Mouse (Mus musculus) liver, embryonic 11.5 days (tissue): Measurements from ENCODE around the gene Fam208a. TPM values are rescaled to one million over a fixed set of nuclear protein-coding genes. Genes with fewer than 3 reads are reported as not detected.
A peak's percentile ranks its signal among the peaks of the same experiment; 100 is the strongest.

Experiments used
- ATAC-seq: fragments of 200-750 bp; cut with Nextera tagmentation; replicated peaks from 2 replicates; pipeline ENCODE4 v1.8.0; 2017; ENCODE audit warnings: moderate number of reproducible peaks, mild to moderate bottlenecking, moderate TSS enrichment, moderate library complexity; ENCODE audit not compliant: low FRiP score
- DNase-seq: peaks from one replicate; pipeline ENCODE4 v3.0.0-alpha.2; 2017; ENCODE audit warnings: low spot score
- H3K27ac ChIP-seq: fragments of 300-500 bp; sonication (generic); 2 replicates; pipeline ENCODE4 v1.5.1; 2014; ENCODE audit warnings: mild to moderate bottlenecking, low read depth, low read length, control low read depth
- H3K27me3 ChIP-seq: fragments of 300-500 bp; sonication (generic); replicated peaks from 2 replicates; pipeline ENCODE4 v1.6.1; 2014; ENCODE audit warnings: low read length, mixed read lengths; ENCODE audit not compliant: control insufficient read depth, insufficient read depth
- H3K36me3 ChIP-seq: fragments of 300-500 bp; sonication (generic); 2 replicates; pipeline ENCODE4 v1.6.1; 2014; ENCODE audit warnings: mild to moderate bottlenecking, low read length, moderate library complexity, mixed read lengths; ENCODE audit not compliant: control insufficient read depth, insufficient read depth
- H3K4me1 ChIP-seq: fragments of 300-500 bp; sonication (generic); replicated peaks from 2 replicates; pipeline ENCODE4 v1.6.1; 2014; ENCODE audit warnings: low read length, mixed read lengths; ENCODE audit not compliant: control insufficient read depth, insufficient read depth
- H3K4me2 ChIP-seq: fragments of 300-500 bp; sonication (generic); 2 replicates; pipeline ENCODE4 v1.6.1; 2014; ENCODE audit warnings: mild to moderate bottlenecking, control low read depth, moderate library complexity
- H3K4me3 ChIP-seq: fragments of 300-500 bp; sonication (generic); 2 replicates; pipeline ENCODE4 v1.5.1; 2014; ENCODE audit warnings: low read depth, low read length, control low read depth
- H3K9ac ChIP-seq: fragments of 300-500 bp; sonication (generic); 2 replicates; pipeline ENCODE4 v1.6.1; 2014; ENCODE audit warnings: low read depth, low read length, control low read depth
- H3K9me3 ChIP-seq: fragments of 300-500 bp; sonication (generic); 2 replicates; pipeline ENCODE4 v1.6.1; 2016; ENCODE audit warnings: low read length, inconsistent platforms, mixed read lengths; ENCODE audit not compliant: control insufficient read depth
- WGBS: fragments of 180-500 bp; shearing (Covaris S2); extraction: QIAGEN DNeasy Blood & Tissue Kit; methylation state at CpG from one replicate; pipeline ENCODE4 v1.1.7; 2014; 5-methylcytosine and 5-hydroxymethylcytosine counted together
- polyA plus RNA-seq: library from polyadenylated mRNA; unstranded; fragments of >200 nt; fragmentation: Nextera tagmentation; extraction: Ambion mirVana; gene quantifications from 2 replicates; pipeline ENCODE4 v1.2.1, GENCODE M21; 2014

Gene Fam208a
- polyA plus RNA-seq, 1 experiment from 2014 or later: 11.4 TPM

DNA sequence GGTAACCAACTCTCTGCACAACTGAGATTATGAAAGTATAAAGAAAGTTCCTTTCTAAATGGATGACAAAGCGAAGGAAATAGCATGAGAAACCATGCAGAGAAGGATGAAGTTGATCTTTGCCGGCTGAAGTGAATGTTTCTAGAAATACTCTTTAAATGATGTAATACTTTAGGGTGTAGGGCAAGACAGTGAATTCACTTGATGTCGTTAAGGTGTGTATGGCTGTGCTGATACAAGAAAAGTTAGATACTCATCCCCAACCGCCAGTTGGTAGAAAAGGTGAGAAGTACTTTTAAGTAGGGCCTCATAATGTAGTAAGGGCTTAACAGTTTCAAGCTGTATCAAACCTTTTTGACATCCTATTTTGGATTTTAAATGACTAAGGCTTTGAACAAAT lies 1.6 kb downstream of the Fam208a start:
- no peak overlapping the region for H3K9ac ChIP-seq
- H3K36me3 ChIP-seq: peaks cover 8% of the 10 kb centered on the region
- ATAC-seq (no peak), DNase-seq (no peak)
- H3K27me3 ChIP-seq: no peaks in the 10 kb centered on the region
- peaks cover 10% of the 10 kb centered on the region for H3K9me3 ChIP-seq
- peak overlapping the region; percentile 20 for H3K4me3 ChIP-seq
- H3K4me2 ChIP-seq: peak overlapping the region; percentile 89
- H3K27ac ChIP-seq: no peak overlapping the region
- 82% methylated on average over 4 of the region's 4 CpGs for WGBS
- peaks cover 4% of the 10 kb centered on the region for H3K4me1 ChIP-seq

DNA sequence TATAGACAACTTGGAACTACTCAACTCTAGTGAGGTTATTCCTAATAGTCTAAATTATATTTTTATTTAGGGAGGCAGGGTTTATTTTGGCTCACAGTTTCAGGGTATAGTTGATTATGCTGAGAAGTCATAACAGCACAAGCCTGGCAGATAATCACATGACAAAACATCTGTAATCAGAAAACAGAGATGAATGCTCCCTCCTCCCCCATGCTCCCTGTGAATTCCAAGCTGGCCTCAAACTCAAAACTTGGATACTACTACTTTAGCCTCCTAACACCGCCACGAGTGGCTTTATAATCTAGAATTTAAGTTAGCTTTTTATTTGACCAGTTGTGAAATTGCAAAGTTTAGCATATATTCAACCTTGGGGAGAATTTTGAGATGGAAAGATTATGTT lies 3.4 kb downstream of the Fam208a start:
- H3K36me3 ChIP-seq: peaks cover 8% of the 10 kb centered on the region
- peaks cover 10% of the 10 kb centered on the region for H3K9me3 ChIP-seq
- no peak overlapping the region for H3K27ac ChIP-seq
- no peaks in the 10 kb centered on the region for H3K27me3 ChIP-seq
- ATAC-seq (no peak), DNase-seq (no peak)
- no peak overlapping the region for H3K9ac ChIP-seq
- H3K4me1 ChIP-seq: peaks cover 4% of the 10 kb centered on the region
- H3K4me3 ChIP-seq: no peak overlapping the region
- H3K4me2 ChIP-seq: no peak overlapping the region
- 97% methylated on average over 2 of the region's 2 CpGs for WGBS

DNA sequence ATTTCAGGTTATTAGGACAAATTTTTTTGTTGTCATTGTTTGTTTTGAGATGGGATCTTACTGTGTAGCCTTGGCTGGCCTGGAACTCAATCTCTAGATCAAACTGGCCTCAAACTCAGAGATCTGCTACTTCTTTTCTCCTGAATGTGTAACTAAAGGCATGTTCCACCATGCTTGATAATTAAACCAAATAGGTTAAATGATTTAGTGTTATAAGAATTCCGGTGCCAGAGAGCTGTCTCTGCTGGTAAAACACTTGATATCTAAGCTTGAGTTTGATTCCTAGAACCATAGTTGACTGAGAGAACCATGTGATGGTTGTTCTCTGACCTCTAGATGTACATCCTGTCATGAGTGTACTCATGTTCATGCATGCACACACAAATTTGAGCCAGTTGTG lies 7.5 kb downstream of the Fam208a start:
- ATAC-seq: no peak
- H3K9me3 ChIP-seq: no peaks in the 10 kb centered on the region

DNA sequence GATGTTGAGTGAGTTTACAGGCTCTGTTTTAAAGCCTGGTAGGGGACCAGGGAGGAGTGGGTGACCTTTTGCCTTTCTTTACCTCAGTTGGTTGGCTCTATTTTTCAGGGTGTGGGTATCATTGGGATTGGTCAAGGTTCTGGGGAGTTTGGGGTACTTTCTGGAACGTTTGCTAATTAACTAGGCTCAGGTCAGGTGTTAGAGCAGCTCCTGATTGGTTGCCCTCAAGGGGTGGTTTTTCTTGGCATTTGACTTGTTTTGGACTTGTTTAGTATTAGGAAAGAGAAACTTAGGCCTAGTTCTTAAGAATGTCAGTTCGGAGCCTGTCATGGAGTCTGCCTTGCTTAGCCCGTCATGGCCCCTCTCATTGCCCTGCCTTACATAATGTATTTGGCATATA lies 8.2 kb downstream of the Fam208a start:
- Histone ChIP-seq H3K36me3 (peaks cover 5% of the 10 kb centered on the region; the same call in 1 of the 2 replicates), H3K27me3 (no peaks in the 10 kb centered on the region), H3K27ac (no peak overlapping the region), H3K4me2 (no peak overlapping the region), H3K4me3 (no peak overlapping the region), H3K4me1 (no peaks in the 10 kb centered on the region), H3K9ac (no peak overlapping the region), H3K9me3 (no peaks in the 10 kb centered on the region)
- DNase-seq (no peak), ATAC-seq (no peak)
- 91% methylated on average over 3 of the region's 3 CpGs for WGBS

More for the DNA sequence above, 7.5 kb downstream of the Fam208a start:
- Histone ChIP-seq H3K27ac (no peak overlapping the region), H3K27me3 (no peaks in the 10 kb centered on the region), H3K9ac (no peak overlapping the region), H3K36me3 (peaks cover 6% of the 10 kb centered on the region; the same call in 1 of the 2 replicates), H3K4me2 (no peak overlapping the region), H3K4me3 (no peak overlapping the region), H3K4me1 (no peaks in the 10 kb centered on the region)
- DNase-seq: no peak
- WGBS: 100% methylated on average over 1 of the region's 1 CpGs

DNA sequence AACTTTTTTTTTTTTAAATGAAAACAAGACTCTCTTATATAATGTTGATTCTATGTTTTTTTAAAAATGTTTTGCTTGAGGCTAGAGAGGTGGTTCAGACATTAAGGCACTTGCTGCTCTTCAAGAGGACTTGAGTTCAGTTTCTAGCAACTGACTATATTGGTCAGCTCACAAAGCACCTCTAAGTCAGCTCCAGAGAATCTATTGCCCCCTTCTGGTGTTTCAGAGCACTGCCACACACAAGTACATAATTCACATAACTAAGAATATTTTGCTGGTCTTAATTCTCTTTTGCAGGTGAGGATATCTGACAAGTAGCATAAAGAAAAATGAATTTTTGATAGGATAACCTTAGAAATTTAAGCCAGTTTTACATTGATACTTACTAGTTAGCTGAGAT lies 12.3 kb downstream of the Fam208a start:
- Histone ChIP-seq H3K9ac (no peak overlapping the region), H3K4me2 (no peak overlapping the region), H3K4me3 (no peak overlapping the region), H3K27ac (no peak overlapping the region), H3K9me3 (no peaks in the 10 kb centered on the region), H3K36me3 (peaks cover 18% of the 10 kb centered on the region), H3K27me3 (no peaks in the 10 kb centered on the region), H3K4me1 (no peaks in the 10 kb centered on the region)
- DNase-seq: no peak
- ATAC-seq: no peak

DNA sequence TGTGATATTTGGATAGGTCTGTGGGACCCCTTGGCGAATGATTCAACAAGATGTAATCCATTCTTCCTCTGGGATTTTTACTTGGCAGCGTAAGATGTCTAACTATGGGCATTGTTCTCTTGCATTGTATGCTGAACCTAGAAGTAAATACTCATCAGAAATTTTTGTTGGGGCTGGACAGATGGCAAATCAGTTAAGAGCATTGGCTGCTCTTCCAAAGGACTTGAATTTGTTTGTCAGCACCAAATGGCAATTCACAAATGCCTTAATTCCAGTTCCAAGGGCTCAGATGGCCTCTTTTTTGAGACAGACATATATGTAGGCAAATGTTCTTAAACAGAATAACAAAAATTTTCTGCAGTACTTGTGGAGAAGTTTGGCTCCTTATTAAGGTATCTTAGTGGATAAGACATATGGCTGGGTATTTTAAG lies 16.2 kb downstream of the Fam208a start:
- no peaks in the 10 kb centered on the region for H3K27me3 ChIP-seq
- no peak overlapping the region for H3K4me2 ChIP-seq
- no peaks in the 10 kb centered on the region for H3K4me1 ChIP-seq
- H3K9me3 ChIP-seq: no peaks in the 10 kb centered on the region
- 95% methylated on average over 2 of the region's 2 CpGs for WGBS
- ATAC-seq: no peak
- no peak overlapping the region for H3K9ac ChIP-seq
- peaks cover 23% of the 10 kb centered on the region for H3K36me3 ChIP-seq
- no peak for DNase-seq
- no peak overlapping the region for H3K4me3 ChIP-seq
- H3K27ac ChIP-seq: no peak overlapping the region

DNA sequence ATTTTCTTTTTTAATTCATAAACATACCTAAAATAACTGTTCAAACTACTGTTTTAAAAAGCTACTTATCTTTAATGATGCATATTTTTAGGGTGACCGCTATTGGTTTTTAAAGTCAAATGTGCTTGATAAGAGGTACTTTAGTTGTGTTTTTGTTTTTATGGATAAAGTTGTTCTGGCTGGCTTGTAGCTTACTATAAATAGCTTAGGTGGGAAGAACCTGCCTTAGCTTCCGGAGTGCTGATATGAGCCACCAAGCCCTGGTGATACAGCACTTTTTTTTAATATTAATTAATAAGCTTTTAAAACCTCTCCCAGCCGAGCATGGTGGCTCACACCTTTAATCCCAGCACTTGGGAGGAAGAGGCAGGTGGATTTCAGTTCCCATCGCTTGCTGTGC lies 18.3 kb downstream of the Fam208a start:
- Histone ChIP-seq H3K9ac (no peak overlapping the region), H3K36me3 (peaks cover 23% of the 10 kb centered on the region), H3K9me3 (no peaks in the 10 kb centered on the region), H3K4me2 (no peak overlapping the region), H3K27ac (no peak overlapping the region), H3K27me3 (no peaks in the 10 kb centered on the region), H3K4me3 (no peak overlapping the region), H3K4me1 (no peaks in the 10 kb centered on the region)
- 87% methylated on average over 4 of the region's 4 CpGs for WGBS
- ATAC-seq (no peak), DNase-seq (no peak)

DNA sequence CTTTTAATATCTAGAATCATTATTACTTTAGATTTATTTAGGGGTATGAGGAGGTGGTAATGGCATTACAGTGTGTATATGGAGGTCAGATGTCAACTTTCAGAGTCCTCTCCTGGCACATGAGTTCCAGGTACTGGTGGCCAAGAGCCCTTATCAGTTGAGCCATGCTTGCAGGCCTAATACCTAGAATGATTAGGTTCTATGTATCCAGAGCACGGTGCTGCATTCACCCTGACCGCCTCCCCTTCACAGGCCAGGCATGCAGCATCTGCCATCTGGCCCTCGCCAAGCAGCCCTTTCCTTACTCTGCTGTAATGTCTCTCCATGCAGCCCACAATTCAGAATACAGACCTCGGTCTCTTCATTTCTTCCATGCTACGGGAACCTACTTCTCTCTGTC lies 62.8 kb downstream of the Fam208a start:
- Histone ChIP-seq H3K9me3 (no peaks in the 10 kb centered on the region), H3K4me1 (0 out of 2 replicates have a peak, but pooled peaks cover 2% of the 10 kb centered on the region), H3K27ac (no peak overlapping the region), H3K27me3 (no peaks in the 10 kb centered on the region), H3K36me3 (peaks cover 21% of the 10 kb centered on the region; the same call in 1 of the 2 replicates), H3K4me3 (no peak overlapping the region), H3K4me2 (no peak overlapping the region), H3K9ac (no peak overlapping the region)
- WGBS: 79% methylated on average over 5 of the region's 5 CpGs
- DNase-seq (no peak), ATAC-seq (peak; percentile 73)

DNA sequence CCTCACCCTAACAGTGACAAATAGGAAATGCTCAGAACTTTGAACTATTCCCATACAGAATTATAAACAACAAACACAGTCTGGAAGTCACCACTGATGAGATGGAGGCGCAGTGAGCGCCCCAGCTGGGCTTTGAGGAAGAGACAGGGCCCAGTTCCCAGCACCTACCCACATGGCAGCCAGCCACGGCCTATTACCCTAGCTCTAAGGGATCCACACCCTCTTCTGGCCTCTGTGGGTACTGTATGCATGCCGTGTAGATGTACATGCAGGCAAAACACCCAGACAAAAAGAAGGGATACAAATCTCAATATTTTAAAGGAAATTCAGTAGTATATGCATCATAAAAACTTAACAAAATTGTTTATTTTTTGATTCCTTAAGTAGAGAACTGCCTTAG lies 64.9 kb downstream of the Fam208a start:
- ATAC-seq (no peak), DNase-seq (no peak)
- no peaks in the 10 kb centered on the region for H3K9me3 ChIP-seq
- no peak overlapping the region for H3K27ac ChIP-seq
- H3K4me2 ChIP-seq: no peak overlapping the region
- H3K27me3 ChIP-seq: no peaks in the 10 kb centered on the region
- no peak overlapping the region for H3K9ac ChIP-seq
- no peak overlapping the region for H3K4me3 ChIP-seq
- H3K4me1 ChIP-seq: 0 out of 2 replicates have a peak, but pooled peaks cover 2% of the 10 kb centered on the region
- H3K36me3 ChIP-seq: peaks cover 21% of the 10 kb centered on the region; the same call in 1 of the 2 replicates
- 94% methylated on average over 4 of the region's 4 CpGs for WGBS
